Mouse (Mus musculus) hindbrain, embryonic 12.5 days (tissue): ENCODE data around the gene Neurl4. TPM values are rescaled to one million over a fixed set of nuclear protein-coding genes. Genes with fewer than 3 reads are reported as not detected.
A peak's percentile ranks its signal among the peaks of the same experiment; 100 is the strongest.
"Not testable (repeated sequence)": the region's sequence is repeated elsewhere in the genome, so short reads cannot be mapped to it uniquely, and the experiment has no call there.

ENCODE experiments used
- ATAC-seq: fragments of 200-750 bp; cut with Nextera tagmentation; 2 replicates; pipeline ENCODE4 v1.8.0; 2017; ENCODE audit warnings: moderate TSS enrichment; ENCODE audit not compliant: low FRiP score
- H3K27ac ChIP-seq: fragments of 300-500 bp; sonication (generic); 2 replicates; pipeline ENCODE4 v1.5.1; 2016; ENCODE audit warnings: mild to moderate bottlenecking
- H3K27me3 ChIP-seq: fragments of 300-500 bp; sonication (generic); 2 replicates; pipeline ENCODE4 v1.6.1; 2016; ENCODE audit warnings: mild to moderate bottlenecking
- H3K36me3 ChIP-seq: fragments of 300-500 bp; sonication (generic); 2 replicates; pipeline ENCODE4 v1.6.1; 2016; ENCODE audit warnings: mild to moderate bottlenecking
- H3K4me1 ChIP-seq: fragments of 300-500 bp; sonication (generic); 2 replicates; pipeline ENCODE4 v1.6.1; 2016
- H3K4me2 ChIP-seq: fragments of 300-500 bp; sonication (generic); replicated peaks from 2 replicates; pipeline ENCODE4 v1.6.1; 2016; ENCODE audit warnings: mild to moderate bottlenecking
- H3K4me3 ChIP-seq: fragments of 300-500 bp; sonication (generic); 2 replicates; pipeline ENCODE4 v1.5.1; 2016; ENCODE audit warnings: mild to moderate bottlenecking
- H3K9ac ChIP-seq: fragments of 300-500 bp; sonication (generic); 2 replicates; pipeline ENCODE4 v1.6.1; 2016; ENCODE audit warnings: mild to moderate bottlenecking, moderate library complexity
- H3K9me3 ChIP-seq: fragments of 300-500 bp; sonication (generic); replicated peaks from 2 replicates; pipeline ENCODE4 v1.6.1; 2016; ENCODE audit warnings: mild to moderate bottlenecking
- WGBS: fragments of 180-500 bp; shearing (Covaris S2); methylation state at CpG from one replicate; pipeline ENCODE4 v1.1.7; 2016; 5-methylcytosine and 5-hydroxymethylcytosine counted together
- polyA plus RNA-seq: library from polyadenylated mRNA; unstranded; fragments of >200 nt; fragmentation: Nextera tagmentation; extraction: Ambion mirVana; gene quantifications from 2 replicates; pipeline ENCODE4 v1.2.1, GENCODE M21; 2016

Neurl4 gene
- 15.0 and 15.2 TPM in 2 replicates for polyA plus RNA-seq

DNA sequence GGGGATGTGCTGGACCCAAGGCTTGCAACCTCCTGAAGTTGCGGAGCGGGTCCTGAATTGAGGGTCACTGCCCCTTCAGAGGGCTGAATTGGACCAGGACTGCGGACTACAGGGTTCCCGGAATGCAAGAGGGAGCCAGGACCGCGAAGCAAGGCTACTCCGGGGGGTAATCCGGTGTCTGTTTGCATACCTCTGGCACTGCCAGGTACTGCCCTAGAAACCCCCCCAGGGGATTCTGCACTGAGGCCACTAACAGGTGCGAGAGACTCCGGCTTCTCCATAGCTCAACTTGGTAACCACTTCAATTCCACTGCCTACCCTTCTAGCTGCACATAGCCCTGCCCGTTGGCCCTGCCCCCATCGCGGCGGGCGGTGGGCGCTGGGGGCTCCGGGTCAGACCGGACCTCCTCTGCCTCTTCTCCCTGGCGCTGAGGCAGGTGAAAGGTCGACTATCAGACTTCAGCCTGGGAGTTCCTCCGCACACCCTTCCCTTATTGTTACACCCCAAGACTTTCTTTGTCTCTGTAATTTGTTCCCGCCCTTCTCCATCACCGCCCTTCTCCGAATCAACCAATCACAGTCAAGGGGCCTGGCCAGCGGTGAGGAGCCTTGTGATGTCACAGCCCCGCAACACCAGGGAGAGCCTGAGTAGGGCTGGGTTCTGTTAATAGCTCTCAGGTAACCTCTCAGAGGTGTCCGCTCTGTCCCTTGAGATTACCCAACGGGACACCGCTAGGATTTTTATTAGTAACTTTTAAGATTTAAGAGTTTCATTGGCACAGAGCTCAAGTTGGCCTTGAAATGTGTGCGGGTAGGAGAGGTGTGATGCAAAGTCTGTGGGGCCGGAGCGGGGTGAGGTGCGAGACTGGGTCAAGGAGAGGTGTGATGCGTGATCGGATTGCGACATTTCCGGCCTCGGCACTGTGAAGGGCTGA lies at the start of gene Neurl4, which contains the start of gene 2810408A11Rik:
TSS of gene Neurl4 (plus strand) at position 602 of the 935 bp plus-strand sequence.
TSS of gene 2810408A11Rik (minus strand) at position 517 of the 935 bp plus-strand sequence.
- H3K9me3 ChIP-seq: no peaks in the 10 kb centered on the region
- under 1% methylated on average over 38 of the region's 38 CpGs for WGBS
- peaks cover 22% of the 10 kb centered on the region for H3K36me3 ChIP-seq
- H3K4me3 ChIP-seq: peak within 1 kb of the TSS; percentile 93
- H3K27ac ChIP-seq: peak within 1 kb of the TSS; percentile 89
- H3K9ac ChIP-seq: peak within 1 kb of the TSS; percentile 97
- ATAC-seq: peak; percentile 95
- H3K27me3 ChIP-seq: no peaks in the 10 kb centered on the region
- H3K4me1 ChIP-seq: peaks cover 35% of the 10 kb centered on the region
- H3K4me2 ChIP-seq: peak within 1 kb of the TSS; percentile 96

DNA sequence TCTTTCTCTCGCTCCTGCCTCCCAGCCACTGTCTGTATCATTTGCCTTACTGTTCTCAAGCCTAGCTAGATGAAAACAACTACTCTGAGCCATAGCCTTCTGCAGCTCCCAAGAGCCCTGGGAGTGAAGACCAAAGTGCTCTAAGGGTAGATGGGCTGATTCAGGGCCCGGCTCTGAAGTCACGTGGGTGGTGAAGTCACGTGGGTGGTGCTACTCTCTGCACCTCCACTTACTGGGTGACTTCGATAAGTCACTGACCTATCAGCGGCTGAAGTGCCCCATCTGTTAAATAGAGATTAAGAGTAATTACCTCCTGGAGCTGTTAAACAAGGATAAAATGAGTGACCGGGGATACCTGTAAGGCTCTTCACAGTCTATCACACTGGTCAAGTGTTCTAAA lies 46.9 kb upstream of the Neurl4 start:
- Histone ChIP-seq H3K27me3 (peaks cover 24% of the 10 kb centered on the region), H3K4me1 (peaks cover 9% of the 10 kb centered on the region; the same call in 1 of the 2 replicates), H3K9me3 (no peaks in the 10 kb centered on the region), H3K36me3 (peaks cover 36% of the 10 kb centered on the region), H3K4me2 (no peak overlapping the region), H3K27ac (no peak overlapping the region), H3K9ac (0 out of 2 replicates have a peak overlapping the region, but pooled peaks have one; percentile 18), H3K4me3 (no peak overlapping the region)
- no peak for ATAC-seq
- WGBS: 73% methylated on average over 7 of the region's 7 CpGs

DNA sequence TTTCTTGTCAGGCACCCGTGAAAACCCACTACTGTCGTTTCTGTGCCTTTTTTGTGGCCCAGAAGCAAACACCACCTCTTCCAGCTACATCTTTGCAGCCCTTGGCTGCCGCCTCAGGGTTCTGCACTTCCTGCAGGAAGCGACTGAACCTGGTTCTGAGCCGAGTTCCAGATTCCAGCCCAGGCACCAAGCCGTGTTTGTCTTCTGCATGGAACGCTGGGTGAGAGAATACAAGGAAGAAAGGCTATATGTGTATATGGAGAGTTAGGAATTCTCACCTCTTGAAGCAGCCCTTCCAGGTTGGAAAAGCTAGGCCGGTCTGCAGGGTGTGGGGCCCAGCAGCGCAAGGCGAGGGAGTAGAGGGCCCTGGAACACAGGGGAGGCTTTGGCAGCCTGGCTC lies 46.2 kb upstream of the Neurl4 start:
- ATAC-seq: no peak
- Histone ChIP-seq H3K27ac (no peak overlapping the region), H3K27me3 (peaks cover 29% of the 10 kb centered on the region), H3K9ac (no peak overlapping the region), H3K4me1 (peaks cover 9% of the 10 kb centered on the region; the same call in 1 of the 2 replicates), H3K36me3 (peaks cover 29% of the 10 kb centered on the region), H3K4me2 (no peak overlapping the region), H3K9me3 (no peaks in the 10 kb centered on the region), H3K4me3 (no peak overlapping the region)
- 85% methylated on average over 10 of the region's 10 CpGs for WGBS

DNA sequence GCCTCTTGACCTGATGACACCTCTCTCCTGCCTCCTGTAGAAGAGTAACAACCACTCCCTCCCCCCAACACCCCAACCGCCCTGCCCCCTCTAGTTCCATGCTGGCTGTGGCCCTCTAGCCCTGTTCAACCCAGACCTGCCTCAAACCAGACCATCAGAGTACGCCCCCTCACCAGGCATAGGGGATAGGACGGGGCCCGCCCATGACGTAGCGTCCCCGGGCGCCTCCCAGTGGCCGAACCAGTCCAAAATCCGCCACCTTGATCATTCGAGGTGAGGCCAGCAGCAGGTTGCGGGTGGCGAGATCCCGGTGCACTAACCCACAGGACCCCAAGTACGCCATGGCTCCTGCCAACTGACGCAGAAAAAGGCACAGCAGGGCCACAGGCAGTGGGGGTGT lies 45.5 kb upstream of the Neurl4 start:
- H3K9me3 ChIP-seq: no peaks in the 10 kb centered on the region
- no peak overlapping the region for H3K9ac ChIP-seq
- H3K4me2 ChIP-seq: no peak overlapping the region
- H3K36me3 ChIP-seq: peaks cover 23% of the 10 kb centered on the region
- no peak overlapping the region for H3K27ac ChIP-seq
- peak; percentile 57; the same call in 1 of the 2 replicates for ATAC-seq
- peaks cover 9% of the 10 kb centered on the region; the same call in 1 of the 2 replicates for H3K4me1 ChIP-seq
- no peak overlapping the region for H3K4me3 ChIP-seq
- H3K27me3 ChIP-seq: peaks cover 32% of the 10 kb centered on the region
- 19% methylated on average over 16 of the region's 16 CpGs for WGBS

DNA sequence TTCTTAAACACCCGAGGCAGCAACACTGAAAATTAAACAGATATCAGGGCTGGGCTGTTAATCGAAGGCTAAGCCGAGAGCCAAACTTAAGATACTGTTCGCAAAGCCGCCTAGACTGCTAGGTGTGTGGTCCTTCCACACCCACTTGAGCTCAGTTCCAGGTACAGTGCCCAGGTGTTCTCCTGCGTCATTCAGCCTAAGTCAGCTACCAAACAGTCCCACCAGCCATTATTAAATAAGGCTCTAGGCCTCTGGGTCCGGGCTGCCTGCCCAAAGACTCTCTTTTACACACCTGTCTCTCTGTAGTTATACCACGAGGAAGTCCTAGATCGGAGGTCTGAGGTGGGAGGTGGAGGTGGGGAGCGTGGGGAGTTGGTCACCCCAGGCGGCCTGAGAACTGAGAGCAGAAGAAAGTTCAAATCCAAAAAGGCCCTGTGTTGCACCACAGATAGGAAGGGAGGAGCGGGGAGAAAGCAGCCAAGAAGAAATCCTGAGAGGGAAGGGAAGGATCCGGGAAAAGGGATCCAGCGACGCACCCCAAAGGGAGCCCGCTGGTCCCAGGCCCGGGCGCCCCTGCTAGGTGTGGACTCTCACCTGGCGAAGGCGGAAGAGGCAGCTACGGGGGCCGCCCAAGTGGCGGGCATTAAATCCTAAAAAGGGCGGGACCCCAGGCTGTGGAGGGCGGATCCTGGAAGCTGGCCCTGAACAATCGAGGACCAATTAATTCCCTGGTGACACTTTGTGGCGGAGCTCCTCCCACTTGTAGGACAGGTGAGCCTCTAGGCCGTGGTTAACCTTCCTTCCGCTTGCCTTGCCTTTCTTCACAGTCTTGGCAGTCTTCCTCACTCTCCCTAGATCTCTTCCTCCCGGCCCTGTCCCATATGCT lies 42.5 kb upstream of the Neurl4 start, which contains the start of gene Tnk1:
TSS of gene Tnk1 (minus strand) at position 618 of the 886 bp plus-strand sequence.
- Histone ChIP-seq H3K36me3 (no peaks in the 10 kb centered on the region), H3K9me3 (no peaks in the 10 kb centered on the region), H3K4me3 (no peak within 1 kb of the TSS), H3K4me2 (no peak within 1 kb of the TSS; the same call in 1 of the 2 replicates), H3K9ac (no peak within 1 kb of the TSS), H3K27ac (no peak within 1 kb of the TSS), H3K4me1 (peaks cover 4% of the 10 kb centered on the region; the same call in 1 of the 2 replicates), H3K27me3 (peaks cover 32% of the 10 kb centered on the region)
- no peak for ATAC-seq
- 23% methylated on average over 30 of the region's 30 CpGs for WGBS

DNA sequence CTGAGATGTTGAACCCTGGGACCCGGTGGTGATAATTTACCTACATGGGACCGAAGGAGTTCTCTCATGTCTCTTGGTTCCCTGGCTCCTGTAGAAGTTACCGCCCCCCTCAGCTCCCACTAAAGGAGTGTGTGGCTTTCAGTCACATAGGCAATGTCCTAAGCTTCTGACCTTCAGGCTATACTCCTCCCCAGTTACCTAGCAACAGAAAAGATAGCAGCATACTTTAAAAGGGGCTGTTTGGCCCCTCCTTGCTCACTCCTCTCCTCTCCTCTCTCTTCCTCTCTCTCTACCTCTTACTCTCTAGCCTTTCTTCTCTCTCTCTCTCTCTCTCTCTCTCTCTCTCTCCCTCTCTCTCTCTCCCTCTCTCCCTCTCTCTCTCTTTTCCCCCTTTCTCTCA lies 37.1 kb upstream of the Neurl4 start:
- not testable (repeated sequence) for H3K4me3 ChIP-seq

DNA sequence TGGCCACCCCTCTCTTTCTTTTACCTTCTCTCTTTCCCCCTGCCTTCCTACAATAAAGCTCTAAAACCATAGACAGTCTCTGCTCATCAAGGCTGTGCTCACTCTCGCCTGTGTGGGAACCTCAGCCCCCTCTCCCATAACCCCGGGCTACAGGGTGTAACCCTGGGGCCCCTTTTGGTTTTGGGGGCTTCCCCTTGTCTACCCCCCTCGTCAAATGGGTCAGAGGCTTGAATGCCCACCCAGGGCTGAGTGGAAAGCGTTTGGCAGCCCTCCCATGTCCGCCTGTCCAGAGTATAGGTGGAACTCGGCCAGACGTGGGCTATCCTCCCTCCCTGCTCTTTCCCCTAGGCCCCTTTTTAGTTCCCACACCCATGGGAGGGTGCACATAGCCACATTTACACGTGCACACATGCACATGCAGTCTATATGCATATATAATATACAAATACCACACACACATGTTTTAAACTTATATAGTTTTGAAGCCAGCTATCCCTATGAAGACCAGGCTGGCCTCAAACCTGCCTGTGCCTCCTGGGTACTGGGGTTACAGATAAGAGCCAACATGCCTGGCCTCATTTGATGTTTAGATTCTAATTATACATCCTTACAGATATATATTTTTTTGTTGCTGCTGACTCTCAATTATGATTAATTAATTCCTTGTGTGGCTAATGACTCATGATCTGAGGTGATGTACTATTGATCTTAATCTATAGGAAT lies 36.6 kb upstream of the Neurl4 start:
- Histone ChIP-seq H3K4me1 (no peaks in the 10 kb centered on the region), H3K4me2 (no peak overlapping the region), H3K4me3 (no peak overlapping the region), H3K9me3 (no peaks in the 10 kb centered on the region), H3K27ac (no peak overlapping the region), H3K9ac (no peak overlapping the region), H3K36me3 (no peaks in the 10 kb centered on the region), H3K27me3 (peaks cover 10% of the 10 kb centered on the region)
- no peak for ATAC-seq
- WGBS: 61% methylated on average over 8 of the region's 8 CpGs

More for the DNA sequence above, 37.1 kb upstream of the Neurl4 start:
- H3K36me3 ChIP-seq, ATAC-seq, H3K4me1 ChIP-seq, H3K4me2 ChIP-seq, H3K27ac ChIP-seq, H3K9me3 ChIP-seq, H3K9ac ChIP-seq: not testable (repeated sequence)
- H3K27me3 ChIP-seq: peaks cover 15% of the 10 kb centered on the region
- WGBS: 78% methylated on average over 3 of the region's 3 CpGs

DNA sequence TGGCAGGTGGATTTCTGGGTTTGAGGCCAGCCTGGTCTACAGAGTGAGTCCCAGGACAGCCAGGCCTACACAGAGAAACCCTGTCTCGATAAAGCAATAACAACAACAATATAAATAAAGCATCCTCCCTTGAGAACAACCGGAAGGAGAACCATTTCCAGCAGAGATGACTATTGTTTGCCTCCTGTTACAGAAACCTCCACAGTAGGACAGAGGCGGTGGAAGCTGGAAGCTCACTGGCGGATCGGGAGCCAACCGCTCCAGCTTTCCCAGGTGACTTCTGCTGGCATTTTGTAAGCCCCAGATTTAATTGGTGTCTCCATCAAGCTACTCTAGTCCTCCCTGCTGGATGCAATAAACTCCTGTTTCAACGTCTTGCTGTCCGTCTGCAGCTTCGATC lies 35.3 kb upstream of the Neurl4 start:
- Histone ChIP-seq H3K4me2 (no peak overlapping the region), H3K4me3 (no peak overlapping the region), H3K9ac (no peak overlapping the region), H3K27me3 (0 out of 2 replicates have a peak, but pooled peaks cover 5% of the 10 kb centered on the region), H3K36me3 (no peaks in the 10 kb centered on the region), H3K4me1 (no peaks in the 10 kb centered on the region), H3K27ac (no peak overlapping the region), H3K9me3 (no peaks in the 10 kb centered on the region)
- WGBS: 87% methylated on average over 9 of the region's 9 CpGs
- no peak for ATAC-seq

DNA sequence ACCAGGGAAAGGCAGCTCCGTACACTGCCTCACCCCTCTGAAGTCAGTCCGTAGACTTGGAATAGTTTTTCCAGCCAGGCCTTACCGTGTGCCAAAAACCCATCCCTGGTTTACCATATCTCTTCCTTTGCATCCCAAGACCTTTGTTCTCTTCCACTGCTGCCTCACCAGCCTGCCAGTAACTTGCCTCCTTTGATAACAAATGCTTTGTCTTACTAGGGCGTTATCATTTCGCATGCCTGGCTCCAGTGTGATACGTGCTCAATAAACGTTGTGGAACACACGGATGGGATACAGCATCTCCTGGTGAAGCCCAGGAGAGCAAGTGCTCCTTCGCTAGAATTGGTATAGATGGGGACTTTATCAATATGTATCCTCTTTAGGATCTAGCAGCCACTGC lies 33.5 kb upstream of the Neurl4 start:
- Histone ChIP-seq H3K36me3 (no peaks in the 10 kb centered on the region), H3K4me3 (no peak overlapping the region), H3K4me2 (no peak overlapping the region), H3K9ac (no peak overlapping the region), H3K4me1 (no peaks in the 10 kb centered on the region), H3K27me3 (0 out of 2 replicates have a peak, but pooled peaks cover 5% of the 10 kb centered on the region), H3K9me3 (no peaks in the 10 kb centered on the region), H3K27ac (no peak overlapping the region)
- no peak for ATAC-seq
- WGBS: 74% methylated on average over 9 of the region's 9 CpGs

DNA sequence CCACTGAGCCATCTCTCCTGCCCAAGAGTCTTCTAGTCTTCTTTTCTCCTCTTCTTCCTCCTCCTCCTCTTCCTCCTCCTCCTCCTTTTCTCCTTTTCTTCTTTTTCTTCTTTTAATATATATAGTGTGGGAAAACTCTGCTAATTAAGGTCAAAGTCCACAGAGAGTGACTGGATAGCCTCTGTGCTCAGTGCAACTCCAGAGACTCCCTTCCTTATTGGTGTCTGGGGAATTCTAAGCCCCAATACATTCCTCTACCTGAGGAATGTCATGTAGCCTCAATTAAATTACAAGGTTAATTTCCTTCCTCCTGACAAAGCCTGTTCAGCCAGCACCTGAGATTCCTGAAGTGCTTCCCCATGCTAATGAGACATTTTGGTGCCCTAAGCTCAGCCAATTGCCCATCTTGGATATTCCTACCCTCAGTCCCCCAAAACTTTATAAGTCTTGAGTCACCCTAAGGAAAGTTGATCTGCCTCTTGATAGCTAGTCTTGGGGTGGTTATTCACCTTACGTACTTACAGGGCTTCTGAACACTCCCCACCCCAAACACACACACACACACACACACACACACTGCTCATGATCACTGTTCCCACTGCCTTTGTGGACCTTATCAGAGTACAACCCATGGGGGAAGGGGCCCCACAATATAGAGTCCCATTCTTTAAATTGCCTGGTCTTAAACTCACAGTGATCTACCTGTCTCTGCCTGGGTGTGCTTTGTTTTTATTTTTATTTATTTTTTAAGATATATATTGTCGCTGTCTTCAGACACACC lies 30.4 kb upstream of the Neurl4 start:
- no peaks in the 10 kb centered on the region for H3K9me3 ChIP-seq
- ATAC-seq: no peak
- peaks cover 5% of the 10 kb centered on the region; the same call in 1 of the 2 replicates for H3K27me3 ChIP-seq
- H3K4me2 ChIP-seq: no peak overlapping the region
- no peak overlapping the region for H3K9ac ChIP-seq
- H3K4me1 ChIP-seq: no peaks in the 10 kb centered on the region
- no peak overlapping the region for H3K4me3 ChIP-seq
- H3K27ac ChIP-seq: no peak overlapping the region
- H3K36me3 ChIP-seq: no peaks in the 10 kb centered on the region
- WGBS: 95% methylated on average over 2 of the region's 2 CpGs

DNA sequence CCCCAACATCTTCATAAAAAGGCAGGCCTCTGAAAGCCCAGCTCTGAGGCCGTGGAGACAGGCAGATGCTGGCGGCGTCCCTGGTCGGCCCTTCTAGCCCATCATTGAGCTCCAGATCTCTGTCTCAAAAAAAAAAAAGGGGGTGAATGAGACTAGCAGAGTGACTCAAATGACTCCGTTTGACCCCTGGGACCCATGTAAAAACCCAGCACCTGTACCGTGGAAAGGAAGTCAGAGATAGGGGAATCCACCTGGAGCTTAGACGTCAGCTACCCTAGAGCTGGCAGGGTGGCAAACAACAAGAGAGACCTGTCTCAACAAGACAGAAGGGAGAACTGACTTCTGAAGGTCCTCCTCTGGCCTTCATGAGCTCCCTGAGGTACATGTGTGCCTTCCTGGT lies 29.1 kb upstream of the Neurl4 start:
- Histone ChIP-seq H3K36me3 (no peaks in the 10 kb centered on the region), H3K4me2 (no peak overlapping the region), H3K4me3 (no peak overlapping the region), H3K4me1 (no peaks in the 10 kb centered on the region), H3K9me3 (no peaks in the 10 kb centered on the region), H3K27ac (no peak overlapping the region), H3K9ac (no peak overlapping the region), H3K27me3 (peaks cover 4% of the 10 kb centered on the region; the same call in 1 of the 2 replicates)
- 86% methylated on average over 7 of the region's 7 CpGs for WGBS
- no peak for ATAC-seq
